Mouse (Mus musculus): ENCODE data around the gene 5430427O19Rik.

- TF ChIP-seq POLR2A (IDR thresholded peaks at IDR 0.05; ENCODE audit: control insufficient read depth, extremely low read depth, insufficient read depth, low read length, poor library complexity) (no peak), CTCF (IDR thresholded peaks at IDR 0.05; ENCODE audit: borderline replicate concordance, control insufficient read depth, extremely low read depth, insufficient read depth, low read length, poor library complexity) (no peak)
These were observed 4.2 kb downstream of the 5430427O19Rik start for GRCm38 (mm10) chrX:85874367-85874766.

Measured in thymus, adult 2 months (tissue).